Mouse (Mus musculus) lung, adult 2 months (tissue): ENCODE measurements around the gene Dapk3. TPM values are rescaled to one million over a fixed set of nuclear protein-coding genes. Genes with fewer than 3 reads are reported as not detected.

ENCODE experiments used
- DNase-seq: peaks from one replicate; pipeline ENCODE4 v3.0.0; 2022
- H3K4me1 ChIP-seq: fragments of 200-500 bp; 2 replicates; pipeline ENCODE4 v1.6.1; 2011; ENCODE audit warnings: low read length; ENCODE audit not compliant: control insufficient read depth, insufficient read depth
- H3K4me3 ChIP-seq: fragments of 200-500 bp; replicated peaks from 2 replicates; pipeline ENCODE3; 2011; ENCODE audit warnings: low read depth, mild to moderate bottlenecking, control low read depth, low read length; ENCODE audit errors: extremely low read depth
- CTCF ChIP-seq: fragments of 200-500 bp; IDR thresholded peaks from 2 replicates; pipeline ENCODE4 v1.5.1; 2011; ENCODE audit warnings: mild to moderate bottlenecking, low read length, control low read depth; ENCODE audit not compliant: insufficient read depth
- POLR2A ChIP-seq: fragments of 200-500 bp; IDR thresholded peaks from 2 replicates; pipeline ENCODE4 v1.6.1; 2011; ENCODE audit warnings: low read depth, mild to moderate bottlenecking, control low read depth, low read length, borderline replicate concordance; ENCODE audit errors: extremely low read depth
- WGBS: fragments of 180-500 bp; shearing (Covaris S2); methylation state at CpG from one replicate; pipeline ENCODE4 v1.1.7; 2018; 5-methylcytosine and 5-hydroxymethylcytosine counted together
- polyA plus RNA-seq: library from polyadenylated mRNA; depleted of rRNA; stranded (reverse); fragments of >200 nt; gene quantifications from 2 replicates; pipeline ENCODE4 v1.2.3, GENCODE M21; 2012

Dapk3 gene
- polyA plus RNA-seq, 1 experiment = 70.4 TPM

DNA sequence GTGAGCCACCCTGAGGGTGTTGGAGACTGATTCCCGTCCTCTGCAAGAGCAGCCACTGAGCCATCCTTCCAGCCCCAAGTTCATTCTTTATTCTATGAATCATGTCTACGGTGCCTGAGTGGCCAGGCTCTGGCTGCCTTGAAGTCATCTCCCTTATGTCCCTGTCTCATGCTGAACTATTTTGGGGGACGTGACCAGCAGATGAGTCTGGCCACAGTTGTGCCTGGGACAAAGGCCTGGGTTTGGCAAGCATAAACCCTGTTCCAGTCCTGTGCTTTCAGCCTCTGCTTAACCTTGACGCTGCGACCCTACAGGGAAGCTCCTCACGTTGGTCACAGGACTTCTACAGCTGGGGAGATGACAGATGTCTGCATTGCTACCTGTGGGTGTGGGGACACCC, 14.5 kb downstream of the Dapk3 start:
- Histone ChIP-seq H3K4me3 (no peak overlapping the region), H3K4me1 (peaks cover 6% of the 10 kb centered on the region; the same call in 1 of the 2 replicates)
- no peak for DNase-seq
- TF ChIP-seq CTCF (no peak), POLR2A (no peak)
- 42% methylated on average over 6 of the region's 6 CpGs for WGBS

DNA sequence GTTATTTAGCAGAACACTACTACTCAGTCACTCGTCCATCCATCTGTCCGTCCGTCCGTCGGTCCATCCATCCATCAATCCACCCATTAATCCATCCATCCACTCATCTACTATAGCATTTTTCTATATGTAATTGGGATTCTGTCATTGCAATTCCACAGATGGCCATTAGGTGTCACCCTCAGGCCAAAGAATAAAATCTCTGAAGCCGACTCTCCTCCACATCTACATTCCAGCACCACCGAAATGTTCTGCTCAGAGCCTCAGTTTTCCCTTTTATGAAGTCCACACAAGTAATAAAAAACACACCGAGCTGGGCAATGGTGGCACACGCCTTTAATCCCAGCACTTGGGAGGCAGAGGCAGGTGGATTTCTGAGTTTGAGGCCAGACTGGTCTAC, 15.4 kb downstream of the Dapk3 start:
- 1% methylated on average over 9 of the region's 9 CpGs for WGBS
- no peak overlapping the region for H3K4me3 ChIP-seq
- DNase-seq = peak; percentile 55
- peaks cover 3% of the 10 kb centered on the region; the same call in 1 of the 2 replicates for H3K4me1 ChIP-seq
- no peak for TF ChIP-seq POLR2A
- TF ChIP-seq CTCF = peak; percentile 53; the same call in 1 of the 2 replicates

DNA sequence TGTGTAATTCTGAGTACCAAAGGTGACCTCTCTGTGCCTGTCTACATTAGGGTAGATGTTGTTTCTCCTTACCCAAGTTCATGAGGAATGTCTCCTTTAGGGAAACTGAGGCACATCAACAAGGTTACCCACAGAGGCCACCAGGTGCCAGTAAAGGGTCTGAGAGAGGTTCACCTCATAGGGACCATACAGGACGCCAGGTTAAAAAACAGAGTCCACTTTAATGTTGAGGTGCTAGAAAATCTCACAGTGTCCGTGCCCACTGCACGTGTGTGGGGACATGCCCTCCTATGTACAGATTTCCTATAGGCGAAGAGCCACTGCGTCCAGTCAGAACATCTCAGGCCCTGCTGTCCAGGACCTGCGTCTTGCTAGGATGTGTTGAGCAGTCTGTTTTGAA, 16.2 kb downstream of the Dapk3 start:
- Histone ChIP-seq H3K4me3 (no peak overlapping the region), H3K4me1 (peaks cover 2% of the 10 kb centered on the region; the same call in 1 of the 2 replicates)
- TF ChIP-seq CTCF (no peak), POLR2A (no peak)
- 77% methylated on average over 6 of the region's 6 CpGs for WGBS
- no peak for DNase-seq

- Histone ChIP-seq H3K4me1 (no peaks in the 10 kb centered on the region; the same call in 1 of the 2 replicates), H3K4me3 (no peak overlapping the region)
- TF ChIP-seq CTCF = no peak
- TF ChIP-seq POLR2A = no peak
- 74% methylated on average over 13 of the region's 13 CpGs for WGBS
- no peak for DNase-seq
Observed at GRCm38 (mm10) chr10:81200141-81200540, 17.3 kb downstream of the Dapk3 start.

- WGBS = 74% methylated on average over 20 of the region's 20 CpGs
- DNase-seq = no peak
- TF ChIP-seq CTCF = no peak
- no peak for TF ChIP-seq POLR2A
- H3K4me3 ChIP-seq = no peak overlapping the region
- no peaks in the 10 kb centered on the region; the same call in 1 of the 2 replicates for H3K4me1 ChIP-seq
Observed at GRCm38 (mm10) chr10:81200605-81201287, 17.9 kb downstream of the Dapk3 start.

DNA sequence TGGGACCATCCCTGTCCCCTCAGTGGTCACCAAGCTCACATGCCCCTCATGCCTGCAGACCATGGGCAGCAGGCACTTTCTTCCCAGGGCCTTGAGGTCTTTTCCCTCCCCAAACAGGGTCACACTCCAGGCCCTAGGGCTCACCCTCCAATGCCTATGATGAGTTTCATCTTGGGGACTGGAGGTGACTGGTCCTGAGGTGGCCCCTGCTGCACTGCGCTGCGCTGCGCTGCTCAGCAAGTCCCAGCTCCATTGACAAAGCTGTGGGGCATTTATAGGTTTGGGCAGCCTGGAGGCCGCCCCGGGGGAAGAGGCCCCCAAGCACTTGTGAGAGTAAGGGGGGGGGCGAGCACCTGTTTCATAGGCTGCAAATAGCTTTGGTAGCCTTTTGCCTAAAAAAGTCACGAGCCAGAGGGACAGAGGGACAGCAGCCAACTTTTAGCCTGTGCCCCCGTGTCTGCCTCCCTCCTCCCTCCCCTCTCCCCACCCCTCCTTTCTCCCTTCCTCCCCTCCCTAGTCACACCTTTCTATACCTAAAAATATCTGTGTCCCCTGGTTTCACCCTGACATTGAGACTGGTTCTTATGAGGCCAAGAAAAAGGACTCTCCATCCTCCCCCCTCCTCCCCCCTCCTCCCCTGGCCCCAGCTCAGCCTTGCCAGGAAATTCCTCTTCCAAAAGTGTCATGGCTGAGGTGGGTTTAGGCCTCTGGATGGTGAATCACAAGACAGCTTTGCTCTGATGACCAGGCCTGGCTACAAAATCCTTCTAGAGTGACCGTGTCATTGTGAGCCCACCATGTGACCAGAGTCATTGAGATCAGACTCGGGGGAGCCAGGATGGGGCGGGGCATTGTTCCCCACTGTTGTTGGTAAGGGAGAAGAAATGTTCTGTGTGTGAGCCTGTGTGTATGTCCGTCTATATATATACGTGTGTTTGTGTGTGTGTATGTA, 19.3 kb downstream of the Dapk3 start, which contains the start of gene Nmrk2:
TSS of gene Nmrk2 (minus strand) at position 245 of the 952 bp plus-strand sequence.
- H3K4me1 ChIP-seq = no peaks in the 10 kb centered on the region; the same call in 1 of the 2 replicates
- H3K4me3 ChIP-seq = no peak within 1 kb of the TSS
- TF ChIP-seq CTCF (no peak), POLR2A (no peak)
- no peak for DNase-seq
- 58% methylated on average over 13 of the region's 13 CpGs for WGBS

GRCm38 (mm10) chr10:81202978-81203720, 20.3 kb downstream of the Dapk3 start:
- TF ChIP-seq CTCF (no peak), POLR2A (no peak)
- Histone ChIP-seq H3K4me3 (no peak overlapping the region), H3K4me1 (no peaks in the 10 kb centered on the region; the same call in 1 of the 2 replicates)
- WGBS = 64% methylated on average over 8 of the region's 8 CpGs
- DNase-seq = no peak

DNA sequence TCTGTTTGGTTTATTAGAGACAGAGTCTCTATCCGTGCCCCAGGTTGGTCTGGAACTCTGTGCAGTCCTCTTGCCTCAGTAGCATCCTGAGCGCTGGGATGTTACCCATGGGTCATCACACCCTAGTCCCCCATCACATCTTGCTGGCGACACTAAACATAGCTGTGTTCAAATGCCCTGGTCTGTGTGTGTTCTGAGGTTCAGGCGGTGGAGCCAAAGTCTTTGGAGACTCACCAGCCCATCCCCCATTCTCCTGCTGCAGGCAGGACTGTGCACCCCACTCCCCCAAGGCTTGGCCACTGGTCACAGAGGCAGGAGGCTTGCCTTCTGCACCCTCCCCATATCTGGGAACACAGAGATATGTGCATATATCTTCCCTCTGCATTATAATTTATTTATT, 21.3 kb downstream of the Dapk3 start:
- WGBS = 69% methylated on average over 4 of the region's 4 CpGs
- TF ChIP-seq CTCF (no peak), POLR2A (no peak)

DNA sequence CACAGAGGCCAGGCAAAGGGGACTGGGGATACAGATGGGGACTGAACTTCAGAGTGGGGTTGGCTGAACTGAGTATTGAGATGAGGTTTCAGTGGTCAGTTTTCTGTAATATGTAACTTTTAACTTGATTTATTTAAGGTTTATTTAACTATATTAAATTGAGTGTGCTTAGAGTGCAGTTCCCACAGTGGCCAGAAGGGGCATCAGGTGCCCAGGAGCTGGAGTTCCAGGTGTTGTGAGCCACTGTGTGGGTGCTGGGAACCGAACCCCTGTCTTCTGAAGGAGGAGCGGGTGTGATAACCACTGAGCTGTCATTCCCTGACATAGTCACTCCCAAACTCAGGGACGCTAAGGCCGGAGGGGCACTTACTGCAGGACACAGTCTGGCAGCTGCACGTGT, 27.3 kb downstream of the Dapk3 start:
- DNase-seq = no peak
- no peaks in the 10 kb centered on the region for H3K4me1 ChIP-seq
- WGBS = 89% methylated on average over 5 of the region's 5 CpGs
- no peak overlapping the region for H3K4me3 ChIP-seq
- TF ChIP-seq POLR2A (no peak), CTCF (no peak)

More for the DNA sequence above, 21.3 kb downstream of the Dapk3 start:
- H3K4me3 ChIP-seq = no peak overlapping the region
- no peaks in the 10 kb centered on the region for H3K4me1 ChIP-seq
- no peak for DNase-seq
